Mouse (Mus musculus): ENCODE measurements around the gene Dennd1b. TPM values are rescaled to one million over a fixed set of nuclear protein-coding genes. Genes with fewer than 3 reads are reported as not detected.

The Dennd1b gene
- polyA plus RNA-seq (2015; fragmentation: Nextera tagmentation; extraction: Ambion mirVana) = 8.5 and 8.6 TPM in 2 replicates

DNA sequence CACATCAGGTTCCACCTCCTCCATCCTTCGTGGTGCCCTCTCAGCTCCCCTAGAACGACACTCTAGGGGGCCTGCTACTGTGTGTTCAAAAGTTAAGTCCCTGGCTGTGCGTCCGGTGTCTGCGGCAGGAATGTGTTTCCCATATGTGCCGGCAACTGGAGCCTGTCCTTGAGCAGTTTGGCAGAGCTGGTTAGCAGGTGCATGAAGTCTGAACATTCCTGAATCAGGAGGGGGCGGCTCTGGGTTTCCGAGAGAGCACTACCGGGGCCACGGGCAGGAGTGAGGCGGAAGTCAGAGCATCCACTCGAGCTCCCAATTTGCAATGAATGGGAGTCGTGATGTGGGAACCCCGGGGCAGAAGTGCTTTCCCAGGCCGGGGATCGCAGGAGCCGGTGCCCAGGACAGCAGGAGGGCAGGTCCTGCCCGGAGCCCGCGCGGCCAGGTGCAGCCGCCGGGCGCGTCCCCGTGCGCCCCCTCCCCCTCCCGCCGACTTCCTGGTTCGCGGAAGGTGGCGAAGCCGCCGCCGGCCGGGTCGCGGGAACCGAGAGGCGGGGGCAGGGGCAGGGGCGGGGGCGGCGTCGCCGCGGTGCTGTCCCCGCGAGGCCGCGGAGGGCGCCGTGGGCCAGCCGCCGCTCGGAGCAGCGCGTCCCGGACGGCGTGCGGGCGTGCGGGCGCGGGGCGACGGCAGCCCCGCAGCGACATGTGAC is at the start of gene Dennd1b:
Gene Dennd1b (plus strand): TSS at position 275 of the 707 bp plus-strand sequence.

Other genes starting within 250 kb of the Dennd1b start
- not detected in 2 replicates for gene Lhx9, start 114.9 kb upstream of the Dennd1b start, polyA plus RNA-seq (2015; fragmentation: Nextera tagmentation; extraction: Ambion mirVana)
- gene 2310009B15Rik, start 106.6 kb upstream of the Dennd1b start, polyA plus RNA-seq (2015; fragmentation: Nextera tagmentation; extraction: Ambion mirVana) = 39.0 and 45.4 TPM in 2 replicates